Mouse (Mus musculus) C2C12 (cell line): ENCODE measurements around the gene Plxdc1.

Experiments
- CEBPB ChIP-seq: IDR thresholded peaks from one replicate; pipeline ENCODE4 v1.6.1; 2011; ENCODE audit warnings: low read depth, mild to moderate bottlenecking, control low read depth, moderate library complexity
- CTCF ChIP-seq: IDR thresholded peaks from one replicate; pipeline ENCODE4 v1.5.1; 2011; ENCODE audit not compliant: control insufficient read depth, insufficient read depth, insufficient read length
- USF1 ChIP-seq: IDR thresholded peaks from one replicate; pipeline ENCODE4 v1.6.1; 2011; ENCODE audit warnings: low read depth, mild to moderate bottlenecking, control low read depth, moderate library complexity

- TF ChIP-seq CTCF (no peak), CEBPB (no peak), USF1 (no peak)
Observed at GRCm38 (mm10) chr11:97877341-97877740, 108.9 kb downstream of the Plxdc1 start.
